Mouse (Mus musculus): ENCODE results near the gene Spata17.

The Spata17 gene

DNA sequence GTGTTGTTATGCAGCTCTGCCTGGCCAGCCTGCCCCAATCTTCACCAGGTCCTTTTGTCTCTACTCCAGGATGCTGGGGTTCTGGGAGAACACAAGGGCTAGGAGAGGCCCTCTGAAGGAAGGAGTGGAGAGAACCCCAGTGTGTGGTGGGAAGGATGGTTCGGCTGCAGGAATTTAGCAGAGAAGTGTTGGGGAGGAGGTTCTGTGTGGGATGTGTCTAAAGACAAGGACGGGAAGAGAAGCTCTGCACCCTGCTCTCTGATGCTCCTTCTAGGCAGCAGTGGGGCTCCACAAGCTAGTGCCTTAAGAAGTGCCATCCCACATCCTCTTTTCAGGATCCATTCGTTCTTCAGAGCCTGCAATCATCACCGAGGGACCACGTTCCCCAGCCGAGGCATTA lies 129.2 kb downstream of the Spata17 start:
- no peak for DNase-seq (ENCODE audit: low spot score)

GRCm38 (mm10) chr1:187077352-187077751 lies 137.9 kb downstream of the Spata17 start:
- DNase-seq (ENCODE audit: low spot score): no peak

- DNase-seq (ENCODE audit: low spot score): no peak
Observed at GRCm38 (mm10) chr1:187077043-187077334, 138.3 kb downstream of the Spata17 start.

DNA sequence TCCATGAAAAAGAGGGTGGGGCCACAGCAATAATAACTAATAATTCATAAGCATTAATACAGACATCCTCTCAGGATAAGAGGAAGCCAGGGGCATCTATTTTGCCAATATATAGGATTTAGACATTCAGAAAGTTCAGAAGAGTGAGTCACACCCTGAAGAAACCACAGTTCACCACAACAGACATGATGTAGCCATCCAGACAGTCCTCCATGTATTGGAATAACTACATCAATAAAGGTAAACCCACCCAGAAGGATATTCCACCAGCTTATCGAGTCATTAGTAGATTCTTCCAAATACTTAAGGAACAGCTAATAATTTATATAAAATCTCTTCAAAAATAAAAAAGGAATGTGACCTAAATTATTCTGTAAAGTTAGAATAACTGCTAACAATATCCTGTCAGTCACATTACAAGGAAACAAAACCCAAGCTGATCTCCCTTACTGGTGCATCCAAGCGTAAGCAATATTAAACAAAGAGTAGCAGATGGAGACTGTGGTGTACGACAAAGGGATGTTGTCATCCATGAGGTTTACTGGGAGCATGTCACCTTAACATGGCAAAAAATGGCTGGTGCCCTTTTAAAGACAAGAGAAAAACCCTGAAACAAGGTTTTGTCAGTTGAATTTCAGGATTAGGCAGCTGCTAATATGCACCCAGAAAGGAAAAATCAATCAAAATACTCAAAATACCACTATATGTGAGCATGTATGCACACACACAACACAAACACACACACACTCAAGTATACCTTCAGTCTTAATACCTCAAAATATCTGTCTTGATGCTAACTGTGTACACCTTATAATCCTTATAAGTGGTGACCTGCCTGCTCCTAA lies 138.8 kb downstream of the Spata17 start:
- DNase-seq (ENCODE audit: low spot score): no peak

DNA sequence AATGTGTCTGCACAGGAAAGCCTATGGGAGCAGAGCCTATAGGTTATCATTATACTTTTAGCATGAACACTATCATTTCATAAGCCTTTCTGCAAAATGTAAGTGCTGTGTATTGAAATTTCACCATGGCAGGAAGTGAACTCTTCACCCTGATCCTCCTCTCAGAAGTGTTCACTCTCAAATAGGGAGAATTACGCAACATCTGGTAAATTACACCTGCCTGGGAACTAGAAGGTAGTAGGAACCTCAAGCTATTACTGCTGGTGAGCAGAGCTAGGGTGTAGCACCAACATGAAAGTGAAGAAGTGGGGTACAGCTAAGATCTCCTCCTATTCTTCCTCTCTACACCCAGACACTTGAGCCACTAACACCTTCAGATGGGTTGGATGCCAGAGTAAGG lies 155.4 kb downstream of the Spata17 start:
- DNase-seq (ENCODE audit: low spot score): no peak

DNA sequence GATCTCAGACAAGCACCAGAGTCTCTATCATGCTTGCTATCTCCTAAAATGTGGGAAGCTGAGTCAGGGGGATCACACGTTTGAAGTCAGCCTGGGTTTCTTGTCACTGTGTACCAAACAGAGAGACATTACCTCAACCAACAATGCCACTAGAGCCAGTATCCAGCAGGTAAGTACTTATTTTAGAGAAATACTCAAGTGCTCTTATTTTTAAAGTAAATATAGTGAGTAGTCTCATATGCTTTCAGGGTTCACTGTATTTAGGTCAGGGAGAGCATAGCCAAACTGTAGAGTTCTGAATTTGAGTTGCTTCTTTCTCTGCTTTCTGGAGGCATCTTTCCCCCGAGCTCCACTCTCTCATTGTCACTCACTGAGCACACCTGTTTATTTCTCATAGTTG lies 160.9 kb downstream of the Spata17 start:
- no peak for DNase-seq (ENCODE audit: low spot score)

- no peak for DNase-seq (ENCODE audit: low spot score)
Observed at GRCm38 (mm10) chr1:187053862-187054261, 161.4 kb downstream of the Spata17 start.

GRCm38 (mm10) chr1:187052532-187052931 lies 162.7 kb downstream of the Spata17 start:
- no peak for DNase-seq (ENCODE audit: low spot score)

GRCm38 (mm10) chr1:187051296-187051695 lies 164.0 kb downstream of the Spata17 start:
- DNase-seq (ENCODE audit: low spot score): no peak

- DNase-seq (ENCODE audit: low spot score): no peak
Observed at GRCm38 (mm10) chr1:187048681-187049288, 166.5 kb downstream of the Spata17 start.

DNA sequence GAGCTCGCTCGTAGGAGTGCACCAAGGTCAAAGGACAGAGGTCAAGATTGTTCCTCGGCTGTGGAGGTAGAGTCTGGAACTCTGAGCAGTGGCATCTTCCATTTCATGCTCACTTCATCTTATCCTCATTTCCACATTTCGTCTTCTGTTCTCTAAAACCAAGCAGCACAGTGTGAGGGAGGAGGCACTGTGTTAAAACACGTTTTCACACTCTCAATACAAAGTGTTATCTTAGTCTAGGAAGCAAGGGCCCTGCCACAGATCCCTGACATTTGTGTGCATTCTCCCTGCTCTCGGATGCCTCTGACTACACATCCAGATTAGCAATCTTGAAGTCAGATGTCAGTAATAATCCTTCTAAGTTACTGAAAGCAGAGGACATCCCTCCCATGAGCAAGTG lies 170.5 kb downstream of the Spata17 start:
- DNase-seq (ENCODE audit: low spot score): no peak

DNA sequence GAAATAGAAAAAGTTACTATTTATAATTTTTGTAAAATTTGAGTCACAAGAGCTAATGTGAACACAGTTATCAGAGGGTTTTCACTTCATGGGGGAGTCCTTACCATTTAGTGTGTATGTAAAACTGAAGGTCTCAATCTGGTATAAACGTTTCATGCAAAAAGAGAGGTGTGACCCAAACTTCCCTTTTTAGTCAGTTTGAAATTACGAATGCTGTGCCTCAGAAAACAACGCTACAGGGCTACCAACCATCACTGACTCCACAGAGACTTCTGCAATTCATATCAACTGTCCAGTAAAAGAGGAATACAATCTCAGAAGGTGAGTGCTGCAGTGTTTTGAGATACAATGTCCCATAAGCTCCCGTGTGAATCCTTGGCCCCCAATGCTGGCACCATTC lies 175.5 kb downstream of the Spata17 start:
- no peak for DNase-seq (ENCODE audit: low spot score)

- DNase-seq (ENCODE audit: low spot score): no peak
Observed at GRCm38 (mm10) chr1:187035785-187036184, 179.5 kb downstream of the Spata17 start.

- DNase-seq (ENCODE audit: low spot score): no peak
Observed at GRCm38 (mm10) chr1:187031796-187032195, 183.5 kb downstream of the Spata17 start.

GRCm38 (mm10) chr1:187028841-187029240 lies 186.4 kb downstream of the Spata17 start:
- DNase-seq (ENCODE audit: low spot score): no peak

DNA sequence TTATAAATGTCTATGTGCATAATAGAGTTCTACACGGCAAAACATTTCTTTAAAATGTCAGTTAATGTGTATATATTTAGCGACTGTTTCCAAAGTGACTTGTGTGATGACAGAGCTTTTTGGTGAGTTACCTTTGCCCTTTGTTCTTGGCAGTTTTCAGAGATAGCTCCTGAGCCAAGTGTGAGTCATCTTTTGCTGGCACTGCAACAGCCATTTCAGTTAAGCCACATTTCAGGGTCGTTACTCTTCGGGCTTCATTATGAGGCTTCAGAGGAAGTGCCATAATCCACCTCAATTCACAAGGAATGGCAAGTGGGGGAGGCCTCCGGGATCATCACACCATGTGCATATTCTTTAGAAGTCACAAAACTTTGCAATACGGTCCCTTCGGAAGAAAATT lies 195.3 kb downstream of the Spata17 start:
- DNase-seq (ENCODE audit: low spot score): peak; percentile 3

- no peak for DNase-seq (ENCODE audit: low spot score)
Observed at GRCm38 (mm10) chr1:187016116-187016515, 199.1 kb downstream of the Spata17 start.

GRCm38 (mm10) chr1:187015673-187016072 lies 199.6 kb downstream of the Spata17 start:
- no peak for DNase-seq (ENCODE audit: low spot score)

DNA sequence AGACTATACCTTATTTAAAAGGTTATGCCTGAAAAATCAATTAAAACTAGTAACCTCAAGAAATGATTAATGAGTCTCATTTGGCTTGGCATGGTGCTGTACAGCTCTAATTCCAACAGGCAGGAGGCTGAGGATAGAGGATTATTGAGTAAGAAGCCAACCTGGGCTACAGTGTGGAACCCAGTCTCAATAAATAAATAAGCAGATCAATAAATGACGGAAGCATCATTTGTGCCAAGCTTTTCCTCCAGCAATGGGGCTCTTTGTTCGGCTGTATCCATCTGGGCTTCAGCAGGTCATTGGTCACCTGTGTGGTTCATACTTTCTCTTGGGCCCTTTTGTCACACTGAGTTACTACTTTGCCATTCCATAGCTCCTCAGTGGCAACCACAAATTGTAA lies 201.1 kb downstream of the Spata17 start:
- DNase-seq (ENCODE audit: low spot score): no peak

DNA sequence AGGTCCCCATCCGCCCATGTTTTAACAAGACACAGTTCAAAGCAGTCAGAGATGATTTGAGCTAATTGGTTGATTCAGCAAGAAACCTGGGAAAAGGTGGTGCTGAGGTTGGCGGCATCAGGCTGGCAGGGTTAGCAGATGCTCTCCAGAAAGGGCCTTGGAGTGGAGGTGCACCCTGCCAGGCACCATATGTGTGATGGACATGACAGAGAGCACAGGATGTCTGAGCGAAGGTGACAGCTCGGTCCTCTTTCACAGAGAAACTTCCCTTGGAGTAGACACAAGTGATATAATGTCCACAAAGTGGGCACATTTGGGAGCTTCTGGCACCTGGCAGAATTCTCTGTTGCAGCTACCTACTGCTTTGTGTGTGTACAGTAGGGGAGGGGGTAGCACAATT lies 203.7 kb downstream of the Spata17 start:
- no peak for DNase-seq (ENCODE audit: low spot score)

GRCm38 (mm10) chr1:187010071-187010470 lies 205.2 kb downstream of the Spata17 start:
- DNase-seq (ENCODE audit: low spot score): no peak

DNA sequence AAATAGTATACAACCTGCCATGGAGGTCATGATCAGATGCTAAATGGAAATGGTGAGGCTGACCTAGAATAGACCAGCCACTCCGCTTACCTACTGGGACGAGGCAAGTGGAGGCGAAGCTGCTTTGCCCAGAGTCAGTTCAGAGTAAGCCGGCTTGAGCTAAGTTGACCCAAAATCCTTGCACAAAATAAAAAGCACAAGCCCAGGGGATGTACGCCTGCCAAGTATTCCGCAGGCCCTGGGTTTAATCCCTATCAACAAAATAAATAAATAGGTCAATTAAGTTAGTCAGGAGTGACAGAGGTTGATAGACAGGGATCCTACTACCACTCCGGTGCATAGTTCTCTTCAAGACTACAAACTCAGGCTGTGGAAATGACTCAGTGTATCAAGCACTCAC lies 207.0 kb downstream of the Spata17 start:
- DNase-seq (ENCODE audit: low spot score): no peak

- DNase-seq (ENCODE audit: low spot score): no peak
Observed at GRCm38 (mm10) chr1:187006227-187006925, 208.9 kb downstream of the Spata17 start.

Measured in ovary, adult 18-20 months (tissue).